Mouse (Mus musculus) spleen, adult 2 months (tissue): ENCODE results near the gene Msh5.
A peak's percentile ranks its signal among the peaks of the same experiment; 100 is the strongest.

ENCODE experiments used
- CTCF ChIP-seq: fragments of 200-500 bp; IDR thresholded peaks from 2 replicates; pipeline ENCODE4 v1.5.1; 2011; ENCODE audit warnings: mild to moderate bottlenecking, inconsistent platforms; ENCODE audit not compliant: insufficient read depth, insufficient read length, insufficient replicate concordance; ENCODE audit errors: extremely low read depth
- POLR2A ChIP-seq: fragments of 200-500 bp; IDR thresholded peaks from 2 replicates; pipeline ENCODE4 v1.6.1; 2011; ENCODE audit warnings: low read depth, low read length, inconsistent platforms

DNA sequence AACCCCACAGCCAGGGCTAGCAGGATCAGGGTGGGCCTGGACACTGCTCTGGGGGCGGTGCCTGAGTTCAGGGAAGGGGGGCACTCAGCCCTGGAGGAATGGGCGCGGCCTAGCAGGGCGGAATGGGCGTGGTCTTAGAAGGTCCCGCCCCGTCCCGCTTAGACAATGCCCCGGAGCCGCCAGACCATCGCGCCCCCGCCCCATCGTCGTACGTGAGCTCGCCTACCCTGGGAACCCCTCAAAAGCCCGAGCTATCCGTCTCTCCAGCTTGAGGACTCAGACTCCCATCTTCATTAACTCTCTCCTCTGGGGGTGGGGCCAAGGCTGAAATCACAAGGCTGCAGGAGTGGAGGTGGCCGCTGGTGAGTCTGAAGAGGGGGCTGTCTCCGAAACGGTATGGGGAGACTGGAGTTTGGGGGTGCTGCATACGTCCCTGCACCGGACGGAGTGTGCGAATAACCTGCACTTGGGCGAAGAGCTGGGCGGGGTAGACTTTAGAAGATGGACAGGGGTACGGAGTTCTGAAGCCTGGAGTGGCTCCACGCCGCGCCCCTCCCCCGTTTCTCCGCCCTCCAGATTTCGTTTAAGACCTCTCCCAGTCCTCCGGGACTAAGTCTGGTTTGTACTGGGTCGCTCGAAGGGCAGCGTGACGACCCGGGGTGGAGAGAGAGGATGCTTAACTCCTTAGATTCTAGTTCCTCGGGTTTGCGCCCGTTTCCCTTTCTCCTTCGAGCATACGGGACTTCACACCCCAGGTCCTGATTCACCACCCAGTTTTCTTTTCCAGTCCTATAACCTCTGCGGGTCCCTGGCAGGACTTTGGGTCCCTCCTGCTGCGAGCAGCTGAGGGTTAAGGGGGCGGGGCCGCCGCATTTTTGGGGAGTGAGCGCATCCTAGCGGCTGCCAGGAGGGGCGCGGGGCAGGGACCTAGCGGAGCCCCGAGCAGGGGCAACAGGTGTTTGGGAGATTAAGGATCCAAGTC, 12.7 kb upstream of the Msh5 start, which contains the start of gene Ddah2:
- no peak for TF ChIP-seq POLR2A
- TF ChIP-seq CTCF, result peak; percentile 92
